Mouse (Mus musculus) inflammation-experienced regulatory T-cells, adult 16 weeks (primary cell): ENCODE measurements around the gene Commd1. TPM values are rescaled to one million over a fixed set of nuclear protein-coding genes. Genes with fewer than 3 reads are reported as not detected.

Experiments used
- polyA plus RNA-seq: library from polyadenylated mRNA; unstranded; fragments of 100-300 nt; shearing (Covaris generic); gene quantifications from one replicate; pipeline ENCODE4 v1.2.1, GENCODE M21; 2017

The Commd1 gene
- polyA plus RNA-seq = 103 TPM

DNA sequence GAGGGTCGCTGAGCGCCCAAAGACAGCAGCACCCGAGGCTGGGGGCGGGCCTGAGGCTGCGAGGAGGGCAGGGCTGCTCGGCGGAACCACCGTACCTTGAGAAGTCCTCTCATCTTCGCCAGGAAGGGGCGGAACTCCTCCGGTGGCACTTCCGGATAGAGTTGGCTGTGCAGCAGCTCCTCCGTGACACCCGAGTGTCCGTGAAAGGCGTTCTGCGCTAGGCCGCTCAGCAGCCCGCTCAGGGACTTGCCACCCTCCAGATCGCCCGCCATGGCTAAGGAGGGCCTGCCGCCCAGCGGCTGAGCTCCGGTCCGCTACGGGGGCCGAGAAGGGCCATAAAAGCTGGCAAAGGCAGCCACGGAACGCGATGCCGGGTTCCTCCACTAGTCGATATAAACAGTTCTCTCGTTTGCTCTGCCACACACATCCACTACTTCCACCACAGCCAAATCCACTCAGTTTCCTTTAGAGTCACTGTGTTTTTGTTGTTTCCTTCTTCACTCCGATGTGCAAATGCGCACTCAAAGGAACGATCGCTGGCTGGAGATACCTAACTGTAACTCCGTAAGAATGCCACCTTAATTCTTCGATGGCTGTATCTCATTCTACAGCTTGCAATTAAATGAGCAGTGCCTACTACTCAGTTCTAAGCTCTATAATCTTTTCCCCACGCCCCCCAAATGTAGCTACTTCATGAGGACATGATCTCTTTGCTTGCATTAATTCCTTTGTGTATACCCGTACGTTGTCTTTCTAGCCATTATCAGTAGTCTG is at the start of gene Commd1, which contains the start of gene Gm28048:
Gene Commd1, minus strand, starts transcription at position 399 of the 774 bp plus-strand sequence.
Gene Gm28048, minus strand, starts transcription at position 107 of the 774 bp plus-strand sequence.

GRCm38 (mm10) chr11:23007481-23008180 is 25.4 kb upstream of the Commd1 start, which contains the start of gene Fam161a:
Gene Fam161a (plus strand): TSS chr11:23007531.

GRCm38 (mm10) chr11:22990393-22991126 is 8.4 kb upstream of the Commd1 start, which contains the start of gene Cct4:
Gene Cct4 (plus strand): TSS chr11:22990519.

GRCm38 (mm10) chr11:22971835-22972709 is 10.1 kb downstream of the Commd1 start, which contains the start of gene Zrsr1:
Gene Zrsr1 (plus strand): TSS chr11:22972005.

DNA sequence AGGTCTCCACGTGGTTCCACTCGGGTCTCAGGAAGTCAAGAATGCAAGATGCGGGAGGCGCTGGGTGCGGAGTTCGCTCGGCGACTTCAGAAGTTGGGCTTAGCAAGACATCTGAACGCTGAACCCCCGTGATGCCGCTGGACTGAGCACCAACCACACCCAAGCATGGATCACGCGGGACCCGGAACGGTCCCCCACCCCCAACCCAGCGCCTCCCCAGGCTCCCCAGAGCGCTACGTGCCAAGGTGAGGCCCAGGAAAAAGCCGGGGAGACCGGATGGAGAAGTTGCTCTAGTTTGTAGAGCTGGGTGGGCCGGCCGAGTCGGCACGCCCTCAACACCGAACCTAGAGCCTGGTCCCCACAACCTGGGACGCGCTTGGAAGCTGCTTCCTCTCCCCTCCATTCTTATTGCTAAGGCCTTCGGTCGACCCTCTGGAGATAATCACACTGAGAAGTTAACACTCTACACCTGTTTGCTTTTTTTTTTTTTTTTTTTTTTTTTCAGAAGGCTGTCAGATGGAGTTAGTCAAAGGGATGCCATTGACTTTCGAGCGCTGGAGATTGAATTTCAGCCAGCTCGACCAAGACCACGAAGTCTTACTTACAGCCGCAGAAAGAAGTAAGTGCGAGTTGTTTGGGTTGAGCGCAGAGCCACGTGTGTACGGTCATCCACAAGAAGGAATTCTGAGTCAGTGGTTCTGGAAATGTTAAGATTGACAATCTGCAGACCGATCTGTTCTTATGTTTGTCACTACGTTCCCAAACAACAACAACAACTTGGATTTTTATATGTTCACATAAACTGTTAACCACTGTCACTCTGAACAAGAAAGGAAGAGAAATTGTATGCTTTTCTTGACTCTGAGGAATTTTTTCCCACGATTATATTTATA is 121.6 kb downstream of the Commd1 start, which contains the start of gene B3gnt2:
Gene B3gnt2, minus strand, starts transcription at position 627 of the 893 bp plus-strand sequence.

Other genes with a start within 250 kb of the Commd1 start
- 22.3 TPM for gene B3gnt2, start 121.4 kb downstream of the Commd1 start, polyA plus RNA-seq
- gene Zrsr1, start 10.4 kb downstream of the Commd1 start, polyA plus RNA-seq = 2.8 TPM
- 32.5 TPM for gene Gm28048, start 292 bp downstream of the Commd1 start, polyA plus RNA-seq
- gene Cct4, start 8.1 kb upstream of the Commd1 start, polyA plus RNA-seq = 255 TPM
- 3.2 TPM for gene Fam161a, start 25.1 kb upstream of the Commd1 start, polyA plus RNA-seq